9 mouse cellular contexts compared by ENCODE assay signal in genomic region chr15:86112707-86113341, GRCm38 (mm10). TPM values are rescaled to one million over a fixed set of nuclear protein-coding genes. Genes with fewer than 3 reads are reported as not detected.
DNase-seq lines count a peak whose midpoint lies in the region; ATAC-seq lines count a peak whose summit lies in the region.
"Had no signal": no experiment of that assay in that cellular context is flagged by ENCODE, and none has a peak within 500 bp of the region (broad histone marks: within the 10 kb centered on the region; RNA-seq: fewer than 3 reads in every experiment).

No protein-coding gene starts in this region.

- H3K4me2 ChIP-seq in kidney, embryonic 14.5 days (replicated peaks; ENCODE audit: low read depth, low read length) = no peak overlapping the region
- H3K4me2 ChIP-seq in forebrain, embryonic 12.5 days = peak overlapping the region; percentile 36; the same call in 1 of the 2 replicates
- 0 out of 2 replicates have a peak overlapping the region, but pooled peaks have one; percentile 8 for H3K4me2 ChIP-seq in liver, embryonic 13.5 days

- peak overlapping the region; percentile 28; the same call in 1 of the 2 replicates for H3K9ac ChIP-seq in kidney, embryonic 14.5 days (ENCODE audit: low read depth, low read length)
- H3K9ac ChIP-seq in forebrain, embryonic 12.5 days = peak overlapping the region; percentile 25; the same call in 1 of the 2 replicates
- H3K9ac ChIP-seq in liver, embryonic 13.5 days = peak overlapping the region; percentile 50

- no peak for ATAC-seq in kidney, embryonic 14.5 days (ENCODE audit: low FRiP score, low TSS enrichment)
- peak; percentile 62 for ATAC-seq in forebrain, embryonic 12.5 days (ENCODE audit: low FRiP score)
- no peak for ATAC-seq in liver, embryonic 13.5 days (ENCODE audit: low read depth)
- ATAC-seq: Patski had no signal

- H3K4me3 ChIP-seq in kidney, embryonic 14.5 days (ENCODE audit: low read length) = no peak overlapping the region
- H3K4me3 ChIP-seq in forebrain, embryonic 12.5 days (replicated peaks) = no peak overlapping the region
- H3K4me3 ChIP-seq in liver, embryonic 13.5 days (replicated peaks) = no peak overlapping the region

- H3K36me3 ChIP-seq in kidney, embryonic 14.5 days (ENCODE audit: control insufficient read depth, insufficient read depth, low read length) = no peaks in the 10 kb centered on the region
- no peaks in the 10 kb centered on the region for H3K36me3 ChIP-seq in forebrain, embryonic 12.5 days (replicated peaks)
- H3K36me3 ChIP-seq in liver, embryonic 13.5 days = 0 out of 2 replicates have a peak, but pooled peaks cover 8% of the 10 kb centered on the region

- H3K27me3 ChIP-seq in kidney, embryonic 14.5 days (ENCODE audit: control insufficient read depth, insufficient read depth, low read length) = no peaks in the 10 kb centered on the region
- H3K27me3 ChIP-seq in forebrain, embryonic 12.5 days = no peaks in the 10 kb centered on the region
- H3K27me3 ChIP-seq in liver, embryonic 13.5 days = no peaks in the 10 kb centered on the region
- H3K27me3 ChIP-seq: Patski had no signal

- DNase-seq in kidney, adult 18-20 months = no peak
- DNase-seq in adrenal gland, adult 8-10 months = peak; percentile 62
- no peak for DNase-seq in liver, embryonic 13.5 days
- DNase-seq in spleen, adult 12 weeks (ENCODE audit: low spot score) = no peak
- DNase-seq in left cerebral cortex, adult 18-20 months (ENCODE audit: low spot score in 2 of 2) = no peak
- DNase-seq in layer of hippocampus, postnatal 25 days (ENCODE audit: extremely low spot score in 1 of 2, low spot score in 1 of 2) = no peak

- H3K27ac ChIP-seq in kidney, embryonic 14.5 days (ENCODE audit: low read depth, low read length) = 0 out of 2 replicates have a peak overlapping the region, but pooled peaks have one; percentile 42
- H3K27ac ChIP-seq in forebrain, embryonic 12.5 days = peak overlapping the region; percentile 88
- H3K27ac ChIP-seq in liver, embryonic 13.5 days = peak overlapping the region; percentile 72

- no peaks in the 10 kb centered on the region for H3K9me3 ChIP-seq in kidney, embryonic 14.5 days (ENCODE audit: control insufficient read depth, low read length)
- H3K9me3 ChIP-seq in forebrain, embryonic 12.5 days = no peaks in the 10 kb centered on the region
- no peaks in the 10 kb centered on the region for H3K9me3 ChIP-seq in liver, embryonic 13.5 days (replicated peaks)

- peaks cover 11% of the 10 kb centered on the region for H3K4me1 ChIP-seq in kidney, embryonic 14.5 days (ENCODE audit: control insufficient read depth, insufficient read depth, low read length)
- H3K4me1 ChIP-seq in forebrain, embryonic 12.5 days = peaks cover 43% of the 10 kb centered on the region
- peaks cover 88% of the 10 kb centered on the region for H3K4me1 ChIP-seq in liver, embryonic 13.5 days (replicated peaks)

- 21% methylated on average over 10 of the region's 10 CpGs for WGBS in kidney, embryonic 14.5 days
- WGBS in forebrain, embryonic 12.5 days = 2% methylated on average over 10 of the region's 10 CpGs
- 39% methylated on average over 10 of the region's 10 CpGs for WGBS in liver, embryonic 13.5 days (ENCODE audit: insufficient replicate concordance)

RNA-seq across cellular contexts. Expression of gene Gramd4, which starts 55.3 kb away (rescaled TPM):
- polyA plus RNA-seq in kidney, embryonic 14.5 days (2014; fragmentation: Nextera tagmentation; extraction: Ambion mirVana) = 6.5 and 9.7 TPM in 2 replicates
- total RNA-seq in adrenal gland, adult 8-10 months (2022) = 10 to 100 TPM; 15.4 to 22.2 (median 17.5) TPM
- polyA plus RNA-seq in forebrain, embryonic 12.5 days (2016; fragmentation: Nextera tagmentation; extraction: Ambion mirVana) = 33.4 and 36.6 TPM in 2 replicates
- 6.8 and 7.0 TPM in 2 replicates for polyA plus RNA-seq in liver, embryonic 13.5 days (2015; fragmentation: Nextera tagmentation; extraction: Ambion mirVana)
- 10 to 100 TPM; 44.2 to 49.4 TPM for total RNA-seq in left cerebral cortex, adult 18-20 months (2021)
- 10 to 100 TPM; 25.9 to 27.7 TPM for total RNA-seq in layer of hippocampus, postnatal 25 days (2021)
